Mouse (Mus musculus): Measurements from ENCODE around the gene Myh7. TPM values are rescaled to one million over a fixed set of nuclear protein-coding genes. Genes with fewer than 3 reads are reported as not detected.
"Not testable (repeated sequence)": the region's sequence is repeated elsewhere in the genome, so short reads cannot be mapped to it uniquely, and the experiment has no call there.

Myh7 gene
- total RNA-seq, 1 experiment = 3.3 TPM

DNA sequence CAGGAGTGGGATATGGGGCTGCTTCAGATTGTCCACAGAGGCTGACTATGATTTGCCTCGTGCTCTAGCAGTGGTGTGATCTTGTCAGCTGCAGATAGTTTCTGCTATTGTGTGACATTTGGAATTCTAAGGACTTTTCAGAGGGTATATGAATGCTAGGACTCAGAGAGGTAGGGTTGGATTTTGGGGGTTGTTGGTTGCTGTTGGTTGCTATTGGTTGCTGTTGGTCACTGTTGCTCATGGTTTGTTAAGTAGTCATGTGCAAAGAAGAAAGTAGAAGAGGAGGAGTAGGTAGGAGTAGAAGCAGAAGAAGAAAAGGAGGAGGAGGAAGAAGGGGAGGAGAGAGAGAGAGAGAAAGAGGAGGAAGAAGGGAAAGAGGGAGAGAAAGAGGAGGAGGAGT lies 17.8 kb downstream of the Myh7 start, which contains the start of gene Gm17428:
TSS of gene Gm17428 (plus strand) at position 301 of the 400 bp plus-strand sequence.
- Histone ChIP-seq H3K4me3 (ENCODE audit: insufficient read depth in 1 of 2, low read depth in 1 of 2, low read length in 2 of 2, poor library complexity in 1 of 2, severe bottlenecking in 1 of 2) (no peak within 1 kb of the TSS), H3K27ac (ENCODE audit: insufficient read depth, low read depth, low read length, poor library complexity, severe bottlenecking) (no peak within 1 kb of the TSS), H3K4me1 (ENCODE audit: control insufficient read depth in 2 of 2, insufficient read depth in 2 of 2, low read length in 2 of 2, poor library complexity in 1 of 2) (no peaks in the 10 kb centered on the region), H3K9me3 (ENCODE audit: control insufficient read depth, insufficient read depth, low read depth, low read length) (no peaks in the 10 kb centered on the region), H3K36me3 (ENCODE audit: control insufficient read depth, insufficient read depth, low read length, poor library complexity, severe bottlenecking) (no peaks in the 10 kb centered on the region), H3K9ac (ENCODE audit: insufficient read depth, low read depth, low read length, poor library complexity, severe bottlenecking) (no peak within 1 kb of the TSS)
- in situ Hi-C loops (cut with MboI; ENCODE audit: low sequenced_read_pairs in 2 of 2, unreplicated experiment in 2 of 2) = no loop called here
- TF ChIP-seq ZNF384 (IDR thresholded peaks at IDR 0.05; ENCODE audit: low read depth, low read length) (no peak), CHD2 (IDR thresholded peaks at IDR 0.05; ENCODE audit: low read depth, low read length) (no peak), ZC3H11A (IDR thresholded peaks at IDR 0.05; ENCODE audit: borderline replicate concordance, low read depth, low read length) (no peak), HCFC1 (IDR thresholded peaks at IDR 0.05; ENCODE audit: borderline replicate concordance, insufficient read depth, low read length) (no peak), MAFK (IDR thresholded peaks at IDR 0.05; ENCODE audit: insufficient read depth, low read depth, low read length) (no peak)
- no peak for DNase-seq (ENCODE audit: low read depth, low spot score)

DNA sequence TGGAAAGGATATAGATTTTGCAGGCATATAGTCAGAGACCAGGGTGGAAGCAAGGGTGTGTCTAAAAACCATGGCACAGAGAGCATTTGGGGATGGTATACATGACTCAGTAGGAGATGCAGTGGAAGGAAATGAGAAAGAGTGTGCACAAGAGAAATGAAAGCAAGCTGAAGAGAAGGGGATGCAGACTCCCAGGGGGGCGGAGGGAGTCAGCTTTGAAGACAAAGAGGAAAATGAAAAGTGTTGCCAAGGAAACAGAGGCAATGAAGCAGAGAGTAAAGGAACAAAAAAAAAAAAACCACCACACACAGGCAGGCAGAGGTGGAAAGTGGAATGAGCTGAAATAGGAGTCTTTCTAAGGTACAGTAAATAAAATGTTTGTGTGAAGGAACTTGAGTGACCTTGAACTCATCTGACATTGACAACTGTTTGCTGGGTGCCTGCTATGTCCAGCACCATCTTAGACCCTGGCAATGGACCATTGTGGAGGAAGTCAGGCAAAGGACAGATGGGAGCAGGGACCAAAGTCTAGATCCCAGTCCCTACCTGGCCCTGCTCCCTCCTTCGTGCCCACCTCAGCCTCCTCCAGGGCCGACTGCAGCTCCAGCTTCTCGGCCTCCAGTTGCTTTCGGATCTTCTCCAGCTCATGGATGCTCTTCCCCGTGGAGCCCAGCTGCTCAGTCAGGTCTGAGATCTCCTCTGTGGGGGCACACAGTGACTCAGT lies 20.2 kb downstream of the Myh7 start:
- no peak for DNase-seq (ENCODE audit: low read depth, low spot score)
- TF ChIP-seq CHD2 (IDR thresholded peaks at IDR 0.05; ENCODE audit: low read depth, low read length) = no peak
- no peak for TF ChIP-seq ZC3H11A (IDR thresholded peaks at IDR 0.05; ENCODE audit: borderline replicate concordance, low read depth, low read length)
- TF ChIP-seq ZNF384 (IDR thresholded peaks at IDR 0.05; ENCODE audit: low read depth, low read length) = peak; percentile 73; the same call in 1 of the 2 replicates
- TF ChIP-seq HCFC1 (IDR thresholded peaks at IDR 0.05; ENCODE audit: borderline replicate concordance, insufficient read depth, low read length) = no peak
- no peaks in the 10 kb centered on the region for H3K4me1 ChIP-seq (ENCODE audit: control insufficient read depth in 2 of 2, insufficient read depth in 2 of 2, low read length in 2 of 2, poor library complexity in 1 of 2)
- no peak overlapping the region for H3K27ac ChIP-seq (ENCODE audit: insufficient read depth, low read depth, low read length, poor library complexity, severe bottlenecking)
- no peak overlapping the region for H3K4me3 ChIP-seq (ENCODE audit: insufficient read depth in 1 of 2, low read depth in 1 of 2, low read length in 2 of 2, poor library complexity in 1 of 2, severe bottlenecking in 1 of 2)
- no peaks in the 10 kb centered on the region for H3K9me3 ChIP-seq (ENCODE audit: control insufficient read depth, insufficient read depth, low read depth, low read length)
- no peak overlapping the region for H3K9ac ChIP-seq (ENCODE audit: insufficient read depth, low read depth, low read length, poor library complexity, severe bottlenecking)
- in situ Hi-C loops (cut with MboI; ENCODE audit: low sequenced_read_pairs in 2 of 2, unreplicated experiment in 2 of 2) = no loop called here
- no peaks in the 10 kb centered on the region for H3K36me3 ChIP-seq (ENCODE audit: control insufficient read depth, insufficient read depth, low read length, poor library complexity, severe bottlenecking)

DNA sequence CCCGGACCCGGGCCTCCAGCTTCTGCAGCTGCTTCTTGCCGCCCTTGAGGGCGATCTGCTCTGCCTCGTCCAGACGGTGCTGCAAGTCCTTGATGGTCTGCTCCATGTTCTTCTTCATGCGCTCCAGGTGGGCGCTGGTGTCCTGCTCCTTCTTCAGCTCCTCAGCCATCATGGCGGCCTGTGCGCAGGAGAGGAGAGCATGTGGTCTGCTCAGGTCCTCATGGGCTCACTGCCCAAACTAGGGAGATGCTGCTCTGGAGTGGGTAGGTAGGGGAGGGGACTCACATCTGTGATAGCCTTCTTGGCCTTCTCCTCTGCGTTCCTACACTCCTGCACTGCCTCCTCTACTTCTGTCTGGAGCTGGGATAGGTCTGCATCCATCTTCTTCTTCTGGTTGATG lies 21.6 kb downstream of the Myh7 start:
- H3K27ac ChIP-seq (ENCODE audit: insufficient read depth, low read depth, low read length, poor library complexity, severe bottlenecking); H3K4me1 ChIP-seq (ENCODE audit: control insufficient read depth in 2 of 2, insufficient read depth in 2 of 2, low read length in 2 of 2, poor library complexity in 1 of 2); H3K9me3 ChIP-seq (ENCODE audit: control insufficient read depth, insufficient read depth, low read depth, low read length); DNase-seq (ENCODE audit: low read depth, low spot score); H3K36me3 ChIP-seq (ENCODE audit: control insufficient read depth, insufficient read depth, low read length, poor library complexity, severe bottlenecking); in situ Hi-C loops (cut with MboI; ENCODE audit: low sequenced_read_pairs in 2 of 2, unreplicated experiment in 2 of 2); H3K9ac ChIP-seq (ENCODE audit: insufficient read depth, low read depth, low read length, poor library complexity, severe bottlenecking); H3K4me3 ChIP-seq (ENCODE audit: insufficient read depth in 1 of 2, low read depth in 1 of 2, low read length in 2 of 2, poor library complexity in 1 of 2, severe bottlenecking in 1 of 2): not testable (repeated sequence)

DNA sequence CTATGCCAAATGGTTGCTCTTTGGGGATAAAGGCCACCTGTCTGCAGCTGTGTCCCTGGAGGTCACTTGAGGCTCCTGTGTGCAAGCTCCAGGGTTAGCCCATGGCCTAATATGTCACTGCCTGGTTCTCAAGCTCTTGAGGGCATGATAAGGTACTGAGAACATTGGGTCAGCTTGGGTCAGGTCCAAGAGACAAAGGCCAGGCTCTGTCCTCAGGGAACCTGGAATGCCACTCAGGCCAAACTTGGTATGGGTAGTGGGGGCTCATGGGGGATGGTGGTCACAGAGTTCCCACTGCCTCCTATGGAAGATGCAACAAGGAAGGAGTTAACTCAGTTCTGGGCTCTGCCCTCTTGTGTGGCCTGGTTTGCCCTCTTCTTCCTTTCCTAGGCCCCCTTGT lies 26.1 kb downstream of the Myh7 start:
- H3K9ac ChIP-seq (ENCODE audit: insufficient read depth, low read depth, low read length, poor library complexity, severe bottlenecking) = no peak overlapping the region
- no peaks in the 10 kb centered on the region for H3K9me3 ChIP-seq (ENCODE audit: control insufficient read depth, insufficient read depth, low read depth, low read length)
- no peak overlapping the region for H3K27ac ChIP-seq (ENCODE audit: insufficient read depth, low read depth, low read length, poor library complexity, severe bottlenecking)
- in situ Hi-C loops (cut with MboI; ENCODE audit: low sequenced_read_pairs in 2 of 2, unreplicated experiment in 2 of 2) = no loop called here
- TF ChIP-seq HCFC1 (IDR thresholded peaks at IDR 0.05; ENCODE audit: borderline replicate concordance, insufficient read depth, low read length) = no peak
- TF ChIP-seq MAFK (IDR thresholded peaks at IDR 0.05; ENCODE audit: insufficient read depth, low read depth, low read length) = no peak
- TF ChIP-seq CHD2 (IDR thresholded peaks at IDR 0.05; ENCODE audit: low read depth, low read length) = no peak
- no peak for TF ChIP-seq ZC3H11A (IDR thresholded peaks at IDR 0.05; ENCODE audit: borderline replicate concordance, low read depth, low read length)
- no peak for TF ChIP-seq ZNF384 (IDR thresholded peaks at IDR 0.05; ENCODE audit: low read depth, low read length)
- DNase-seq (ENCODE audit: low read depth, low spot score) = no peak
- H3K4me1 ChIP-seq (ENCODE audit: control insufficient read depth in 2 of 2, insufficient read depth in 2 of 2, low read length in 2 of 2, poor library complexity in 1 of 2) = no peaks in the 10 kb centered on the region
- no peaks in the 10 kb centered on the region for H3K36me3 ChIP-seq (ENCODE audit: control insufficient read depth, insufficient read depth, low read length, poor library complexity, severe bottlenecking)
- no peak overlapping the region for H3K4me3 ChIP-seq (ENCODE audit: insufficient read depth in 1 of 2, low read depth in 1 of 2, low read length in 2 of 2, poor library complexity in 1 of 2, severe bottlenecking in 1 of 2)

DNA sequence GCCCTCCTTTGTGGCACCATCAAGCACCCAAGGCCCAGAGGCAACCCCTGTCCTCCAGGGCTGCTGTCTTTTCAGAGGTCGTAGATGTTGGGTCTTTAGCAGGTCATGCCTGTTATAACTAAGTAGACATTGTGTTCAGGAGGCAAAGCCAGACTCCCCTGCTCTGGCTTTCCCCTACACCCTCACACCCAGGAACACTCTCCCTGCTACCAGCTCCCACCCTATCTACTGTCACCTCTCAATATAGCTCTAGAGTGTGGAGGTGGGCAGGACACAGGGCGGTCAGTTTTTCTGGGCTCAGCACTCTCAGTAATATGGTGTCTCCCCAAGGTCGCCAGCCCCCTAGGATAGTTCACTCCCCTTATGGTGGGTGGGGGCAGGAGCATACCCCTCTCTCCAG lies 26.6 kb downstream of the Myh7 start:
- H3K4me1 ChIP-seq (ENCODE audit: control insufficient read depth in 2 of 2, insufficient read depth in 2 of 2, low read length in 2 of 2, poor library complexity in 1 of 2) = no peaks in the 10 kb centered on the region
- H3K9ac ChIP-seq (ENCODE audit: insufficient read depth, low read depth, low read length, poor library complexity, severe bottlenecking) = no peak overlapping the region
- no peak overlapping the region for H3K4me3 ChIP-seq (ENCODE audit: insufficient read depth in 1 of 2, low read depth in 1 of 2, low read length in 2 of 2, poor library complexity in 1 of 2, severe bottlenecking in 1 of 2)
- no peak for DNase-seq (ENCODE audit: low read depth, low spot score)
- in situ Hi-C loops (cut with MboI; ENCODE audit: low sequenced_read_pairs in 2 of 2, unreplicated experiment in 2 of 2) = no loop called here
- TF ChIP-seq MAFK (IDR thresholded peaks at IDR 0.05; ENCODE audit: insufficient read depth, low read depth, low read length) (no peak), ZC3H11A (IDR thresholded peaks at IDR 0.05; ENCODE audit: borderline replicate concordance, low read depth, low read length) (no peak), ZNF384 (IDR thresholded peaks at IDR 0.05; ENCODE audit: low read depth, low read length) (no peak), HCFC1 (IDR thresholded peaks at IDR 0.05; ENCODE audit: borderline replicate concordance, insufficient read depth, low read length) (no peak), CHD2 (IDR thresholded peaks at IDR 0.05; ENCODE audit: low read depth, low read length) (no peak)
- no peak overlapping the region for H3K27ac ChIP-seq (ENCODE audit: insufficient read depth, low read depth, low read length, poor library complexity, severe bottlenecking)
- no peaks in the 10 kb centered on the region for H3K36me3 ChIP-seq (ENCODE audit: control insufficient read depth, insufficient read depth, low read length, poor library complexity, severe bottlenecking)
- H3K9me3 ChIP-seq (ENCODE audit: control insufficient read depth, insufficient read depth, low read depth, low read length) = no peaks in the 10 kb centered on the region

All from ES-E14 (cell line).